Mouse (Mus musculus): ENCODE measurements around the gene Gm28374. TPM values are rescaled to one million over a fixed set of nuclear protein-coding genes. Genes with fewer than 3 reads are reported as not detected.

The Gm28374 gene
- polyA plus RNA-seq, 1 experiment from 2014 or later = 1.0 TPM

GRCm38 (mm10) chr19:6030520-6031280 lies 51.4 kb downstream of the Gm28374 start:
- no peak for ATAC-seq (ENCODE audit: insufficient number of reproducible peaks, insufficient read depth, low FRiP score, low read depth)
- Histone ChIP-seq H3K9ac (replicated peaks; ENCODE audit: low read depth, low read length) (no peak overlapping the region), H3K27me3 (ENCODE audit: control insufficient read depth, insufficient read depth, low read length) (no peaks in the 10 kb centered on the region), H3K36me3 (ENCODE audit: control insufficient read depth, insufficient read depth, low read length) (no peaks in the 10 kb centered on the region), H3K4me1 (ENCODE audit: control insufficient read depth, insufficient read depth, low read length) (no peaks in the 10 kb centered on the region), H3K9me3 (ENCODE audit: control insufficient read depth, low read depth, low read length) (no peaks in the 10 kb centered on the region), H3K4me2 (replicated peaks; ENCODE audit: low read depth, low read length) (no peak overlapping the region), H3K4me3 (ENCODE audit: low read depth, low read length) (no peak overlapping the region), H3K27ac (ENCODE audit: low read length) (no peak overlapping the region)
- 66% methylated on average over 14 of the region's 14 CpGs for WGBS

- WGBS = 73% methylated on average over 9 of the region's 9 CpGs
Observed at GRCm38 (mm10) chr19:6029426-6029825, 52.6 kb downstream of the Gm28374 start.

GRCm38 (mm10) chr19:6028991-6029390 lies 53.1 kb downstream of the Gm28374 start:
- no peak for ATAC-seq (ENCODE audit: insufficient number of reproducible peaks, insufficient read depth, low FRiP score, low read depth)
- Histone ChIP-seq H3K9ac (replicated peaks; ENCODE audit: low read depth, low read length) (no peak overlapping the region), H3K9me3 (ENCODE audit: control insufficient read depth, low read depth, low read length) (no peaks in the 10 kb centered on the region), H3K4me2 (replicated peaks; ENCODE audit: low read depth, low read length) (no peak overlapping the region), H3K36me3 (ENCODE audit: control insufficient read depth, insufficient read depth, low read length) (no peaks in the 10 kb centered on the region), H3K27me3 (ENCODE audit: control insufficient read depth, insufficient read depth, low read length) (no peaks in the 10 kb centered on the region), H3K4me1 (ENCODE audit: control insufficient read depth, insufficient read depth, low read length) (no peaks in the 10 kb centered on the region), H3K4me3 (ENCODE audit: low read depth, low read length) (no peak overlapping the region), H3K27ac (ENCODE audit: low read length) (no peak overlapping the region)
- 79% methylated on average over 6 of the region's 6 CpGs for WGBS

More at GRCm38 (mm10) chr19:6029426-6029825, 52.6 kb downstream of the Gm28374 start:
- no peak for ATAC-seq (ENCODE audit: insufficient number of reproducible peaks, insufficient read depth, low FRiP score, low read depth)
- H3K4me2 ChIP-seq (replicated peaks; ENCODE audit: low read depth, low read length) = no peak overlapping the region
- H3K9me3 ChIP-seq (ENCODE audit: control insufficient read depth, low read depth, low read length) = no peaks in the 10 kb centered on the region
- H3K4me3 ChIP-seq (ENCODE audit: low read depth, low read length) = no peak overlapping the region
- H3K9ac ChIP-seq (replicated peaks; ENCODE audit: low read depth, low read length) = no peak overlapping the region
- H3K4me1 ChIP-seq (ENCODE audit: control insufficient read depth, insufficient read depth, low read length) = no peaks in the 10 kb centered on the region
- H3K36me3 ChIP-seq (ENCODE audit: control insufficient read depth, insufficient read depth, low read length) = no peaks in the 10 kb centered on the region
- no peaks in the 10 kb centered on the region for H3K27me3 ChIP-seq (ENCODE audit: control insufficient read depth, insufficient read depth, low read length)
- no peak overlapping the region for H3K27ac ChIP-seq (ENCODE audit: low read length)

Small RNA genes lying within 50 kb of the gene (microRNA-seq; reads per million reads assigned to microRNA genes)
- gene Mir6988 = 0.78 reads per million

Other genes with a start within 250 kb of the Gm28374 start
- gene Frmd8, start 207.0 kb downstream of the Gm28374 start, polyA plus RNA-seq (2014; fragmentation: Nextera tagmentation; extraction: Ambion mirVana) = 18.3 and 18.6 TPM in 2 replicates
- 1.8 and 2.8 TPM in 2 replicates for gene Slc25a45, start 204.4 kb downstream of the Gm28374 start, polyA plus RNA-seq (2014; fragmentation: Nextera tagmentation; extraction: Ambion mirVana)
- 3.1 and 3.2 TPM in 2 replicates for gene Tigd3, start 188.1 kb downstream of the Gm28374 start, polyA plus RNA-seq (2014; fragmentation: Nextera tagmentation; extraction: Ambion mirVana)
- 132 and 148 TPM in 2 replicates for gene Dpf2, start 169.2 kb downstream of the Gm28374 start, polyA plus RNA-seq (2014; fragmentation: Nextera tagmentation; extraction: Ambion mirVana)
- 7.3 and 7.4 TPM in 2 replicates for gene Cdc42ep2, start 157.4 kb downstream of the Gm28374 start, polyA plus RNA-seq (2014; fragmentation: Nextera tagmentation; extraction: Ambion mirVana)
- gene Pola2, start 118.1 kb downstream of the Gm28374 start, polyA plus RNA-seq (2014; fragmentation: Nextera tagmentation; extraction: Ambion mirVana) = 68.9 and 73.2 TPM in 2 replicates
- gene Slc22a20, start 96.1 kb downstream of the Gm28374 start, polyA plus RNA-seq (2014; fragmentation: Nextera tagmentation; extraction: Ambion mirVana) = not detected in 2 replicates
- gene Capn1, start 66.4 kb downstream of the Gm28374 start, polyA plus RNA-seq (2014; fragmentation: Nextera tagmentation; extraction: Ambion mirVana) = 16.1 and 16.6 TPM in 2 replicates
- gene Syvn1, start 35.7 kb downstream of the Gm28374 start, polyA plus RNA-seq (2014; fragmentation: Nextera tagmentation; extraction: Ambion mirVana) = 24.8 and 27.5 TPM in 2 replicates
- 75.5 and 77.4 TPM in 2 replicates for gene Mrpl49, start 24.5 kb downstream of the Gm28374 start, polyA plus RNA-seq (2014; fragmentation: Nextera tagmentation; extraction: Ambion mirVana)
- gene Fau, start 24.4 kb downstream of the Gm28374 start, polyA plus RNA-seq (2014; fragmentation: Nextera tagmentation; extraction: Ambion mirVana) = 902 and 945 TPM in 2 replicates
- 27.6 and 30.8 TPM in 2 replicates for gene Znhit2, start 21.1 kb downstream of the Gm28374 start, polyA plus RNA-seq (2014; fragmentation: Nextera tagmentation; extraction: Ambion mirVana)
- gene Tm7sf2, start 13.9 kb downstream of the Gm28374 start, polyA plus RNA-seq (2014; fragmentation: Nextera tagmentation; extraction: Ambion mirVana) = 24.8 and 24.9 TPM in 2 replicates
- gene Vps51, start 5.0 kb downstream of the Gm28374 start, polyA plus RNA-seq (2014; fragmentation: Nextera tagmentation; extraction: Ambion mirVana) = 60.1 and 66.7 TPM in 2 replicates
- gene Tmem262, start 2.2 kb downstream of the Gm28374 start, polyA plus RNA-seq (2014; fragmentation: Nextera tagmentation; extraction: Ambion mirVana) = not detected in 2 replicates
- gene Zfpl1, start 2.7 kb upstream of the Gm28374 start, polyA plus RNA-seq (2014; fragmentation: Nextera tagmentation; extraction: Ambion mirVana) = 77.7 and 81.6 TPM in 2 replicates
- 37.2 and 39.0 TPM in 2 replicates for gene Cdca5, start 2.7 kb upstream of the Gm28374 start, polyA plus RNA-seq (2014; fragmentation: Nextera tagmentation; extraction: Ambion mirVana)
- 0.42 and 0.62 TPM in 2 replicates for gene AC131692.1, start 12.2 kb upstream of the Gm28374 start, polyA plus RNA-seq (2014; fragmentation: Nextera tagmentation; extraction: Ambion mirVana)
- gene Naaladl1, start 23.5 kb upstream of the Gm28374 start, polyA plus RNA-seq (2014; fragmentation: Nextera tagmentation; extraction: Ambion mirVana) = 0.54 and 0.64 TPM in 2 replicates
- 45.4 and 47.9 TPM in 2 replicates for gene Sac3d1, start 36.4 kb upstream of the Gm28374 start, polyA plus RNA-seq (2014; fragmentation: Nextera tagmentation; extraction: Ambion mirVana)
- gene Snx15, start 46.0 kb upstream of the Gm28374 start, polyA plus RNA-seq (2014; fragmentation: Nextera tagmentation; extraction: Ambion mirVana) = 27.6 and 30.6 TPM in 2 replicates
- 0.23 and 0.34 TPM in 2 replicates for gene Batf2, start 58.7 kb upstream of the Gm28374 start, polyA plus RNA-seq (2014; fragmentation: Nextera tagmentation; extraction: Ambion mirVana)
- gene Arl2, start 59.3 kb upstream of the Gm28374 start, polyA plus RNA-seq (2014; fragmentation: Nextera tagmentation; extraction: Ambion mirVana) = 101 and 107 TPM in 2 replicates
- gene Majin, start 102.1 kb upstream of the Gm28374 start, polyA plus RNA-seq (2014; fragmentation: Nextera tagmentation; extraction: Ambion mirVana) = not detected in 2 replicates
- 0.90 TPM in 1 of 2 replicates, not detected in the other for gene Gpha2, start 144.1 kb upstream of the Gm28374 start, polyA plus RNA-seq (2014; fragmentation: Nextera tagmentation; extraction: Ambion mirVana)
- gene Ppp2r5b, start 153.6 kb upstream of the Gm28374 start, polyA plus RNA-seq (2014; fragmentation: Nextera tagmentation; extraction: Ambion mirVana) = 22.1 and 23.5 TPM in 2 replicates
- gene Atg2a, start 159.4 kb upstream of the Gm28374 start, polyA plus RNA-seq (2014; fragmentation: Nextera tagmentation; extraction: Ambion mirVana) = 9.2 and 10.4 TPM in 2 replicates
- 44.9 and 46.2 TPM in 2 replicates for gene Ehd1, start 194.5 kb upstream of the Gm28374 start, polyA plus RNA-seq (2014; fragmentation: Nextera tagmentation; extraction: Ambion mirVana)
- gene Cdc42bpg, start 224.2 kb upstream of the Gm28374 start, polyA plus RNA-seq (2014; fragmentation: Nextera tagmentation; extraction: Ambion mirVana) = 2.2 and 2.3 TPM in 2 replicates